Mouse (Mus musculus): Measurements from ENCODE around the gene Lysmd1.
"Not testable (repeated sequence)": the region's sequence is repeated elsewhere in the genome, so short reads cannot be mapped to it uniquely, and the experiment has no call there.

Gene Lysmd1

DNA sequence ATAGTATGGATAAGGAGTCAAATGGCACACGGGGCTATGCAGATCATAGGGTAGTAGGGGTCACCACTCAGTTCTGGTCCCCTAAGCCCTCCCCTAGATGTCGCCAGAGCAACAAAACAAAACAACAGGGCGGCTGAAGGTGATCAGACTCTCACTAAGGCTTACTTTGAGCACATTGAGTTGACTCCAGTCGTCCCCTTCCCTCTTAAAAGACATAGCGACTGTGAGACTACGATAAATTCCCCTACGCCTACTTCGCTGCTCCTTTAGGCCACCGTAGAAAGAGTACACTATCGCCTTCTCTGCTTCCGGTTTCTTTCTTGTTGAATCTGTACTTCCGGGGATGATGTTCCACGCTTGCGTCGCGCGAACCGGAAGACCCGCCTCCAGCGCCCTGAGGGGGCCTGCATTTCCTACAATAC lies at the start of gene Lysmd1, which contains the start of gene Scnm1:
Gene Lysmd1 (plus strand): TSS at position 409 of the 422 bp plus-strand sequence.
Gene Scnm1 (minus strand): TSS at position 332 of the 422 bp plus-strand sequence.
- DNase-seq (ENCODE audit: low read depth, low spot score), result peak; percentile 96

DNA sequence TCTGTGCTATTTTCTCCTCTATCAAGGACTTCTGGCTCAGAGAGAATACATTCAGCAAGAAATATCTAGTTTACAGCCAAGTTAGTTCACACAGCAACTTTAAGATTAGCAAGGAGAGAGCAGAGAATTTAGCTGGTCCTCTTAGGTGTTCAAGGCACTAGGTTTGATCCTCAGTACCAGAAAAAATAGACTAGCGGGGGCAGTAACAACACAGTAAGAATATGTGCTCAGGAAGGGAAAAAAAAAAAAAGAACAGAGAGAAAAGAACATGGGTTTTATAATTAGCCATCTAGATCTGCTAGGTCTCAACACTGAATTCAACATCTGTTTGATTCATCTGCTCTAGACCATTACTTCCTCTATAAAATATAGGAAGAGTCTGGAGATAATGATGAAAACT lies 45.8 kb upstream of the Lysmd1 start:
- no peak for DNase-seq (ENCODE audit: low read depth, low spot score)

DNA sequence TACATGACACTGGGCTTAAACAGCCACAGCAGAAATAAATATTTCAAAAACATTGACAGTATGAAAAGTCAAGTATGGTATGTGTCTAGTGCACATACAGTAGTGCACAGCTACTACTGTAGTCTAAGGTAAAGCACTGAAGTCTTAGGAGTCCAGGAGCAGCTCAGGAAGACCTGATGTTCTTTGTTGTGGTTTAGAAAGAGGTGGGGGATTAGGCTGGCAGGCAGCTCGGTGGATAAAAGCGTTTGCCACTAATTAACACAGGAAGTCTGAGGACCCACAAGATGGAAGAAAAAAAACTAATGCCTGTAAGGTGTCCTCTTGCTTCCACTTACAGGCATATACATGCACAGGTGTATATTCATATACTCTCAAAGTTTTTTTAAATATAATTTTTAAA lies 33.0 kb upstream of the Lysmd1 start:
- peak; percentile 54 for DNase-seq (ENCODE audit: low read depth, low spot score)

DNA sequence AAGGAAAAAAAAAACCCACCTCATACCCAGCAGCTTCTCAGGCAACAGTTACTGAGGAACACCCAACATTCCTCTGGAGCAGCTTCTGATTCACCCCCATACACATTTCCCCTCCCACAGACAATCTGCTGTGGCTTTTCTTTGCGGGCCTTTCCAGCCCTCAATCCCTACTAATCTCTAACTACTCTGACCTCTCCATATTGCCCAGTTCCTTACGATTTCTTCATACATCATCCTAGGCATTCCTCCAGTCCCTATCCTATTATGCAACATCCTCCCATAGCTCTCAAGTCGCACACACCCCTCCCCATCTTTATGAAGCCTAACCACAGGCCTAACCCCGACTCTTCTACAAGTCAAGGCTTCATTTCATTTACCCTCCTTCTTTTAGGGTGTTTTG lies 28.8 kb upstream of the Lysmd1 start:
- no peak for DNase-seq (ENCODE audit: low read depth, low spot score)

DNA sequence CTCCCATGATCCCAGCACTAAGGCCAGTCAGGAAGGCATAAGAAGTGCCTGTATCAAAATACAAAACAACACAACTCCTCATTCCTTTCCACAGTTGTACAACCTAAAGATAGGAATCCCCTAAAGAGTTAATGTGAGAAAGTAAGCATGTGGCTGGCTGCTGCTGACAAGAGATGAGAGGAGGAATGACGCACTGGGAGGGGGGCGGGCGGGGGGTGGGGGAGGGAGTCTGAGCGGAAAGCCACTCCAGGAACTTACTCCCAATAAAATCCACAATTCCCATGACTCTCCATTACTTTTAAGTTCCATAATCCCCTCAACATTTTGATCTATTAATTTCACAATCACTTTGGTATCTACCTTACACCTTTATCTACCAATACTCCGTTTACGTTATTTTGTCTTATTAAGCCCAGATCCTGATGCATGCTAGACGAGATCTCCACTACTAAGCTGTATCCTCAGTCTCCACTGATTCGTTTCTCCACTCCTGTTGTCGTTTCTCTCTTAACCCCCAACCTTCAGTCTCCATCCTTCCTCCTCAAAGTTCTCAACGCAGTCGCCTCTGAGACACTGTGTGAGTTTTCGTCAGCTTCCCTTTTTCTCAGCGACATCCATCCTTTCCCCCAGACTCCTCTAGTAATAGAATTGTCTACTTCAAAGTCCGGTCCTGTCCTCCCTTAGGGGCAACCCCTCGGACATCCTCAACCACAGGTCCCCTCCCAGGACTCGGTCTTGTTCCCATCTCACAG lies 28.1 kb upstream of the Lysmd1 start:
- no peak for DNase-seq (ENCODE audit: low read depth, low spot score)

DNA sequence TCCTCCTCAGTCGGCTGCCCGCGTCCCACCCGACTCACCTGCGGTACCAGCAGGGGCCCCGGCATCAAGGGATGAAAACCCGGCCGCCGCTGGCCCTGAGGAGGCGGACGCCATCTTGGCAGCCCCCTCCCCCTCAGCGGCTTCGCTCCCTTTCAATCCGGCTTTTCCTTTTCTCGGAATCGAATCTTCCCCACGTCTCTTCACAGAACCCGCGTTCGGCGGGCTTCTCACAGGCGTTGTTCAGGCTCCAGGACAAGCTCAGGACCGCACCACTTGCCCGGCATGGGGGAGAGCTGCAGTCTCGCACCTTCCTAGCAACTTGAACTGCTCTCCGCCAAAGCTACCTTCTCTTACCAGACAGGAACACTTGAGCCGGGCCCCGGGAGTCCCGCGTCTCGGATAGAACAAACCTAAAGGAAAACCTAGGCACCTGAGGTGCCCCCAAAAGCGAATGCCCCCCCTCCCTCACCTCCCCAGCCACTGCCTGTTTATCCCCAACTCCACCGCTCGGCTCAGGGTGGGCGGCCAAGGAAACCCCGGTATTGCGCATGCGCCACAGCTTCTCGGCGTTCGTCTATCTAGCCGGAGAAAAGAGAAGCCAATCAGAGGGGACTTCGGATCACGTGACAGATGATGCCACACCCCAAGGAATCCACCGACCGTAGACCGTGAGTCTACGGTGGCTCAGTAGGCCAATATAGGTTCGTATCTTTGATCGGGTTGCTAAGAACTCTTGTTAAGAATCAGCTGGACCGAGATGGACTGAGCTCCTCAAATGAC lies 27.4 kb upstream of the Lysmd1 start, which contains the start of gene Pip5k1a:
Gene Pip5k1a (minus strand): TSS at position 593 of the 780 bp plus-strand sequence.
- DNase-seq (ENCODE audit: low read depth, low spot score), result peak; percentile 99

DNA sequence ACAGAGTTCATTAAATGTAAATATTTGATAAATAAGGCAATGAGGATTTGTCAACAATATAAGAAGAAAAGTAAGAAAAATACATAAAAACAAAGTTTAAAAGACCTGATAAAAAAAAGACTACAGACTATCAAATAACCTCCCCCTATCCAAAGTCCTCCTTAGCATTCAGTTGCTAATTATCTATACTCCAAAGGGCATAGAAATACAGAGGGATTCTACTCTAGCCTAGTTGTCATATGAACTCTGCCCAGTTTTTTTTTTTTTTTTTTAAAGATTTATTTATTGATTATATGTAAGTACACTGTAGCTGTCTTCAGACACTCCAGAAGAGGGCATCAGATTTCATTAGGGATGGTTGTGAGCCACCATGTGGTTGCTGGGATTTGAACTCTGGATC lies 26.6 kb upstream of the Lysmd1 start:
- not testable (repeated sequence) for DNase-seq (ENCODE audit: low read depth, low spot score)

DNA sequence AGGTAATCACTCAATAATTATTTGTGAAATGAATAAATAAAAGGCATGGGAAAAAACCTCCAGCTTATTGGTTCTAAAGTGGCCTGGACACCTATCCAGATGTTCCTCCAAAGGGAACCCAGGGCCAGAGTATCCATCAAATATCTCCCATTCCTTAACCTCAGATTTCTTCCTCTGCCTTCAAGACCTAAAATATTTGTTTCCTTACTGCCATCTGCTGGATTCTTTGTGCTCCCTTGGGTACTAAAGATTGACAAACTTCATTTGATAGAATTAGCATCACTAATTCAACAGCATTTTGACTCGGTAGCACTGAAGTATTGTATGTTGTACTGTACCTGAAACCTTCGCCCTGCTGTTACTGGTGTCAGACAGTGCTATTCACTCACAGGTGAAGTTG lies 26.0 kb upstream of the Lysmd1 start:
- DNase-seq (ENCODE audit: low read depth, low spot score), result peak; percentile 32

DNA sequence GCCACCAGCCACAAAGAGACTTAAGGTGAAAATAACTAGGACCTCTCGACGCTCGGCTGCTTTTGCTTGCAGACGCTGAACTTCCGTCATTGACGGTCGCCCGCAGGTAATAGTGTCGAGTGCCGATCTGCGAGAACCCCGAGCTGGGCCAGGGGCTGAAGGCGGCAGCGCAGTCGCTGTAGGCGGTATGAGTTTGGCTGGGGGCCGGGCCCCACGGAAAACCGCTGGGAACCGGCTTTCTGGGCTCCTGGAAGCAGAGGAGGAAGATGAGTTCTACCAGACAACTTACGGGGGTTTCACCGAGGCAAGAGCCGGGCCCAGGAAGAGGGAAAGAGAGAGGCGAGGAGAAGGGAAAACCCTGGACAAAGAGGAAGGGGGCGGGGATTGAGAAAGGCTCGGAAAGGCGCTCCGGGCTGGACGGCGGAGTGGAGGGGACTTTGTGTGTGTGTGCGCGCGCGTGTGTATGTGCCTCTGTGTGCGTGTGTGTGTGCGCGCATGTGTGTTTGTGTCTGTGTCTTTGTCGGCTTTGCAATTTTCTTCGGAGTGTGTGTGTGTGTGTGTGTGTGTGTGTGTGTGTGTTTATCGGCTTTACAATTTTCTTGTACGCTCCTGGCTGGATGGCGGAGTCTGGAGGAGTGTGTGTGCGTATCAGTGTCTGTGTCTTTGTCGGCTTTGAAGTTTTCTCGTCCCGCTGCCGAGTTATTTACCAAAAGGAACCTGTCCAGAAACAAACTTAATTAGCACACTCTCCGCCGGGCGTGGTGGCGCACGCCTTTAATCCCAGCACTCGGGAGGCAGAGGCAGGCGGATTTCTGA lies 22.8 kb upstream of the Lysmd1 start, which contains the start of gene Vps72:
Gene Vps72 (plus strand): TSS at position 112 of the 816 bp plus-strand sequence.
- DNase-seq (ENCODE audit: low read depth, low spot score), result peak; percentile 93

DNA sequence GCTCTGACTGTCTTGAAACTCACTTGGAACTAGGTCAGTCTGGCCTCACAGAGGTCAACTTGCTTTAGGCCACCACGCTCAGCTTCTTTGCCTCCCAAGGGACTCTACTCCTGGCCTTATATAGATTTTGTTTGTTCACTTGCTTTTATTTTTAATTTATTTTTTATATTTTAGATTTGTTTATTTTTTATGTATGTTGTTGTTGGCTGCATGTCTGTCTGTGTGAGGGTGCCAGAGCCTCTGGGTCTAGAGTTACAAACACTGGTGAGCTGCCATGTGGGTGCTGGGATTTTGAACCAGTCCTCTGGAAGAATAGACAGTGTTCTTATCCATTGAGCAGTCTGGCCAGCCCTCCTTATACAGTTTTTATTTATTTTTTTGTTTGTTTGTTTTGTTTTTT lies 21.1 kb upstream of the Lysmd1 start:
- DNase-seq (ENCODE audit: low read depth, low spot score), result no peak

DNA sequence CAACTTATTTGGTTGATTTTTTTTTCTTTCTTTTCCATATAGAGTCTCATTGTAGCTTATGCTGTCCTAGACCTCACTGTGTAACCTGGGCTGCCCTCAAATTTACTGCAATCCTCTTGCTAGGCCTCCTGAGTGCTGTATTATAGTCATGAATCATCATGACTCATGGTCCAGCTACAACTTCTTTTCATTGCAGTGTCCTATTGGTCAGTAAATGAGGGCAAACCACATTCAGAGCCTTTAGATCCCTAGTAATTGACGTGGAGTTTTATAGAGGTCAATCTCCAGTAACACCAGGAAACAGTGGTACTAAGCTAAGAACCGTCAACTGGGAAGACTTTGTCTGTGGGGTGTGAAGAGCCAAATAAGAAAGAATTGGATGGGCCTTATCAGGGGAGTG lies 16.1 kb upstream of the Lysmd1 start:
- DNase-seq (ENCODE audit: low read depth, low spot score), result no peak

DNA sequence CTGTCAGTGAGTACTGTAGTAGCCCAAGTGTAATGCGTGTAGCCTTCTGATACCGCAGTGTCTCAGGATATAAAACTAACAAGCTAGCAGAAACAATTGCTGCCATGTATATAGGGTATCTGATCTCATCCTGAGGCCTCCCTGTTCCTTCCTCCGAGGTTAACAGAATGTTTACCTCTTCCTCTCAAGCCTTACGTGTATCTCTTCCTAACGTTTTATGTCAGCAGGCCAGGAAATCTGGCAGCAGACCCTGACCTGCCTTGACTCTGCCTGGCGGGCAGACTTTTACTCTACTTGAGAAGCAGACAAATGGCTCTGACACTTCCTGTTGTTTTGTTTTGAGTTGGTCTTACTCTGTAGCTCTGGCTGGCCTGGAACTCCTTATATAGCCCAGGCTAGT lies 12.3 kb upstream of the Lysmd1 start:
- no peak for DNase-seq (ENCODE audit: low read depth, low spot score)

DNA sequence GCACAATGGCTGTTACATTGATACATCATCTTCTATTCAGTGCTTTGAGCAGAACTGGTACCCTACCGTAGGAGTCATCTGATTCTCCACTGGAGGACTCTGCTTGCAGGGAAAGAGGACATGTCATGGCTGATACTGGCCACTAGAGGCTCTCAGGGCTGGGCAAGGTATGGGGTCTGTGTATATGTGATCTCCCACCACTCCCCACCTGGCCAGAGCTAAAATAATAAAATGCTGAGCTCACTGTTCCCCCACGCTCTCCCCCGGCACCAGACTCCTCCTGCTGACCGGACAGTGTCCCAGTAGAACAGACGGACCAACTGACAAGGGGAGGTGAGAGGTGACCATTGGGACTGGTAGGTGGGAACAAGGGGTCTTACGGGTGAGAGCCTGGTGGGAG lies 9.6 kb upstream of the Lysmd1 start, which contains the start of gene Tmod4:
Gene Tmod4 (plus strand): TSS at position 231 of the 400 bp plus-strand sequence.
- DNase-seq (ENCODE audit: low read depth, low spot score), result peak; percentile 15

DNA sequence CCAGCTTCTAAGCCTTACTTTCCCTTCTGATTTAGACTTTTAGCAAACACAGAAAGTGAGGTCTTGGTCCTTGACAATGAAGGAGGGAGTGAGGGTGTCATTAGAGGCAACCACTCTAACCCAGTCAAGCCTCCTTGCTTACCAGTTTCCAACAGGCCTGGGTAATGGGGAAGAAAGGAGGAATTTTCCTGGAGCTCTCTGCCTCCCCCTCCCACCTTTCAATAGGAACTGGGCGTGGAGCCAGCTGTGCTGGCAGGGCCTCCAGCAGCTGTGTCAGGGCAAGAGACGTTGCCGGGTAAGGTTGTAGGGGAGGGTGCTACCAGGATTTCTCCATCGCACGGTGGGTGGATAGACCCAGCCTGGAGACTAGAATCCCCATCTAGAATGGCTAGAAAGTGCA lies 8.9 kb upstream of the Lysmd1 start:
- DNase-seq (ENCODE audit: low read depth, low spot score), result no peak

DNA sequence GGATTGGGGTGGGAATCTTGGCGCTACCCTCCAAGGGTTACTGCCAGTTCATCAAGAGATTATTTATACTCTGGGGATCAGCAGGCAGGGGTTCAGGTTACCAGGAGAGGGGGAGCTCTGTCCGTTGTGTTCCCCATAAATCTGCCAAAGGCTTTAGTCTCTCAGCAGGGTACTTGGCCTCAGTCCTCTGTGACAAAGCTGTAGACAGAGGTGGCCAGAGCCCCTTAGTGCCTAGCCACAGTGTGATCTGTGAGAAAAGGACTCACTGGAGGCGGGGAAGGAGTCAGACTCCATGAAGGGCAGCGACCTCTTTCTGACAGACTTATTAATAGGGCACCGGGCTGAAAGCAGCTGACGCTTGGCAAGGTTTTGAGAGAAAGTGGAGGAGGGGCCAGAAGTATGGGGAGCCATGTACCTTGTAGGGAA lies 4.6 kb upstream of the Lysmd1 start:
- DNase-seq (ENCODE audit: low read depth, low spot score), result no peak

DNA sequence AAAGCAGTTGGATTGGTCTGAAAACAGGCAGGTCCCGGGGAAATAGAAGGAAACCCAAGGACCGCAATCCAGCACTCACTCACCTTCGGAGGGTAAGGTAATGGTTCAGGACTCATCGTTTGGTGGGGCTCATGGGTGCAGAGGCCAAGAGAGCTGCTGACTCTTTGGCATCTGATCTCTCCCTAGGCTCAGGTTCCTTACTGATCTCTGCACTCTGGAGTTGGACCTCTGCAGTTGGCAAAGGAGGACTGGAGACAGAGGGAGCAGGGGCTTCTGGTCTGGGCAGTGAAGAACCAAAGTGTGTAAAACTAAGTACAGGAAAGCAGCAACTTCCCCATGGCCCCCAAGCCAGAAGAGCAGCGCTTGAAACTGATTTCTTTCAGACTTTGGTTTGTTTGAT lies 3.8 kb upstream of the Lysmd1 start:
- no peak for DNase-seq (ENCODE audit: low read depth, low spot score)

DNA sequence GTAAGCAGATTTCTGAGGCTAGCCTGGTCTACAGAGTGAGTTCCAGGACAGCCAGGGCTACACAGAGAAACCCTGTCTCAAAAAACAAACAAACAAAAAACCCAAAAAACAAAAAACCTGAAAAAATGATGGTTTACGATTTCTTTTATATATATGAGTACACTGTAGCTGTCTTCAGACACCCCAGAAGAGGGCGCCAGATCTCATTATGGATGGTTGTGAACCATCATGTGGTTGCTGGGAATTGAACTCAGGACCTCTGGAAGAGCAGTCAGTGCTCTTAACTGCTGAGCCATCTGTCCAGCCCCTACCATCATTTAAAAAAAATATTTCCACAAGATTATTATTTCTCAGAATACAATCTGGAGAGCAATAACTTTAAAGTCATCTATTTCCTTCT lies 1.5 kb upstream of the Lysmd1 start:
- not testable (repeated sequence) for DNase-seq (ENCODE audit: low read depth, low spot score)

DNA sequence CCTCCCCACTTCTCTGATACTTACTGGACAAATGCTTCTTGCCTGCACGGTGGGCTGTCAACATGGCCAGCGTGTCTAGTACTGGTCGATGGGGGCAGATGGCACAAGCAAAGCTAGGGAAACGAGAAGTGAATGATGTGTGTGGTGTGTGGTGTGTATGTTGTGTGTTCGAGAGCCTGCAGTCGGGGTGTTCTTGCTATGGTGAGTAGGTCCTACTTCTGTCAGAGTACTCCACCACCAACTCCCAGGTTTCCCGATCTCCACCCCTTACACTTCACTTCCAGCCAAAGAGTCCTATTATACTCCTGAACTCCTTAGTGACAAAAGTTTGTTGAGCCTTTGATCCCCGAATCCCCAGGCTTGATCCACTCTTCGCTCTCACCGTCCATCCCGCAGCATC lies 712 bp upstream of the Lysmd1 start:
- DNase-seq (ENCODE audit: low read depth, low spot score), result no peak

DNA sequence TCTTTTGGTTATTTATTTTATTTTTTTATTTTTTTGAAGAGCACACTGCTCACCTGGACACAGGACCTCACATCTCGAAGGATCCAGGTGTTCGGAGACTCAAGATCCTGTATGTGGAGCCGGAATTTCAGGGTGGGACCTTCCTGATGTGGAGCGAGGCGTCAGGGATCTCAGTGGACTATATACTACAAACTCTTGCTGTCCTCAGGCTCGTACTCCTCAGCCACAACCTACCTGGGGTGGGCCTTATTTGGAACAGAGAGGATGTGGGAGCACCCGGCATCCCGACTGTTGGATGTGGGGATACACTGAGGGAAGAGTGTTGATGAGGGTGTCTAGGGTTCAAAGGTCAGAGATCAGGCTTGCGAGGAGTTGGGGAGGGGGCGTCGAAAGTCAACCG lies 245 bp downstream of the Lysmd1 start:
- not testable (repeated sequence) for DNase-seq (ENCODE audit: low read depth, low spot score)

DNA sequence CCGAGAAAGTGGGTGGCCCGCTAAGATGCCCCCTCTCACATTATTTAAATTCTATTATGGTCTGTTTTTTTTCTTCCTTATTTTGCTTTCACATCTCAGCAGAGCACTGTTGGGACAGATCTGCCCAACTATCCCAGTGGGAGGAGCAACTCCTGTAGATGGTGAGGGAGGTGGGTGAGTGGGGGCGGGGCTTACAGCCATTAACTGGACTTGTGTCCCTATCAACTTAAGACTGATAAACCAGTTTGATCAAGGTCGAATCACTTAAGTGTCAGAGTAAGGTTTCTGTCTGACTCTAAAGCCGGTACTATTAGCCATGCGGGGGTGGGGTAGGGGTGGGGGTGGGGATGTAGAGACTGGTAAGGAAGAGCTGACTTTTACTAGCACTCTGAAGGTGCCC lies 1.1 kb downstream of the Lysmd1 start:
- DNase-seq (ENCODE audit: low read depth, low spot score), result peak; percentile 49

DNA sequence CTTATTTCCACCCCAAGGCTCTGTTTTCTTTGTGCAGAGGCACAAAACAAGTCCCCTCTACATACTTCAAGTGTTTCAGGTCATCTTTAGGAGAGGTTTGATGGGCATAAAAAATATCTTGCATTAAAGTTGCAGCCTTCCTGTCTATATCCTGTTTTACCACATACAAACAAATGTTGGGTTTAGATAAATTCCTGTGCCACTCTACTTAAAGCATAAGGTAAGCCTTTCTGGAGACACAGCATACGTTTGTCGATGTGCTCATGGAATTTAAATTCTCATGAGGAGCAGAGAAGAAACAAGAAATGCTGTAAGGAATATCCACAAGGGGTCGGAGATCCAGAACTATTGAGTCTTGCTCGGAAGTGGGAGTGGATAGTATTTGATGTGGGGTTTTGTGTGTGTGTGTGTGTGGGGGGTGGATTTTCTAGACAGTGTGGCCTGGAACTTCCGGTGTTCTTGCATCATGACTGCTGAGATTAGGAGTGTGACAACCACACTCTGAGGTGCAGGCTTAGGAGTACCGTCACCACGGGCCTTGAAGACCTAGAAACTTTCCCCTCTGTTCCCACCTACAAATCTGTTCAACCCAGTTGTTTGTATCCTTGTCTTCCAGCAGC lies 1.7 kb downstream of the Lysmd1 start:
- peak; percentile 92 for DNase-seq (ENCODE audit: low read depth, low spot score)

Data from CD4-positive helper T cell, adult 2 months (primary cell).